Mouse (Mus musculus) forebrain, embryonic 14.5 days (tissue): ENCODE results near the gene Kcnj16. TPM values are rescaled to one million over a fixed set of nuclear protein-coding genes. Genes with fewer than 3 reads are reported as not detected.

Experiments used
- ATAC-seq: fragments of 200-750 bp; cut with Nextera tagmentation; 2 replicates; pipeline ENCODE4 v1.8.0; 2017; ENCODE audit warnings: mild to moderate bottlenecking, moderate library complexity
- DNase-seq: peaks from one replicate; pipeline ENCODE4 v3.0.0-alpha.2; 2015; ENCODE audit warnings: low spot score
- H3K27ac ChIP-seq: fragments of 300-500 bp; sonication (generic); 2 replicates; pipeline ENCODE4 v1.5.1; 2014; ENCODE audit warnings: low read depth, mild to moderate bottlenecking, control low read depth, low read length, moderate library complexity
- H3K27me3 ChIP-seq: fragments of 300-500 bp; sonication (generic); replicated peaks from 2 replicates; pipeline ENCODE4 v1.6.1; 2014; ENCODE audit warnings: low read length, control low read depth, mixed read lengths; ENCODE audit not compliant: control insufficient read depth, insufficient read depth
- H3K36me3 ChIP-seq: fragments of 300-500 bp; sonication (generic); 2 replicates; pipeline ENCODE4 v1.6.1; 2014; ENCODE audit warnings: low read length, control low read depth; ENCODE audit not compliant: control insufficient read depth, insufficient read depth
- H3K4me1 ChIP-seq: fragments of 300-500 bp; sonication (generic); 2 replicates; pipeline ENCODE4 v1.6.1; 2014; ENCODE audit warnings: antibody characterized with exemption, low read length, control low read depth; ENCODE audit not compliant: control insufficient read depth, insufficient read depth
- H3K4me2 ChIP-seq: fragments of 300-500 bp; sonication (generic); 2 replicates; pipeline ENCODE4 v1.6.1; 2014; ENCODE audit warnings: mild to moderate bottlenecking, control low read depth, low read length
- H3K4me3 ChIP-seq: fragments of 300-500 bp; sonication (generic); 2 replicates; pipeline ENCODE4 v1.5.1; 2014; ENCODE audit warnings: low read depth, low read length, control low read depth
- H3K9ac ChIP-seq: fragments of 300-500 bp; sonication (generic); 2 replicates; pipeline ENCODE4 v1.6.1; 2014; ENCODE audit warnings: mild to moderate bottlenecking, low read length, control low read depth, moderate library complexity
- H3K9me3 ChIP-seq: fragments of 300-500 bp; sonication (generic); replicated peaks from 2 replicates; pipeline ENCODE4 v1.6.1; 2016; ENCODE audit warnings: low read length, control low read depth, mixed read lengths; ENCODE audit not compliant: control insufficient read depth
- WGBS: fragments of 180-500 bp; shearing (Covaris S2); extraction: QIAGEN DNeasy Blood & Tissue Kit; methylation state at CpG from one replicate; pipeline ENCODE4 v1.1.7; 2014; 5-methylcytosine and 5-hydroxymethylcytosine counted together
- polyA plus RNA-seq: library from polyadenylated mRNA; unstranded; fragments of >200 nt; fragmentation: Nextera tagmentation; extraction: Ambion mirVana; gene quantifications from 2 replicates; pipeline ENCODE4 v1.2.1, GENCODE M21; 2014

The Kcnj16 gene
- polyA plus RNA-seq, 1 experiment from 2014 or later = not detected

GRCm38 (mm10) chr11:111042175-111042574 lies 74.3 kb downstream of the Kcnj16 start:
- H3K36me3 ChIP-seq = no peaks in the 10 kb centered on the region
- 49% methylated on average over 5 of the region's 5 CpGs for WGBS
- H3K4me1 ChIP-seq = no peaks in the 10 kb centered on the region
- no peak overlapping the region for H3K4me2 ChIP-seq
- H3K27ac ChIP-seq = no peak overlapping the region
- ATAC-seq (no peak), DNase-seq (peak; percentile 53)
- no peak overlapping the region for H3K4me3 ChIP-seq
- no peaks in the 10 kb centered on the region for H3K27me3 ChIP-seq
- H3K9me3 ChIP-seq = no peaks in the 10 kb centered on the region
- H3K9ac ChIP-seq = no peak overlapping the region

GRCm38 (mm10) chr11:111043298-111043697 lies 75.5 kb downstream of the Kcnj16 start:
- H3K36me3 ChIP-seq = no peaks in the 10 kb centered on the region
- WGBS = 81% methylated on average over 4 of the region's 4 CpGs

GRCm38 (mm10) chr11:111054252-111054651 lies 86.4 kb downstream of the Kcnj16 start:
- Histone ChIP-seq H3K9ac (no peak overlapping the region), H3K27ac (no peak overlapping the region), H3K36me3 (no peaks in the 10 kb centered on the region), H3K4me1 (no peaks in the 10 kb centered on the region), H3K4me3 (no peak overlapping the region), H3K27me3 (no peaks in the 10 kb centered on the region), H3K4me2 (no peak overlapping the region), H3K9me3 (no peaks in the 10 kb centered on the region)
- 89% methylated on average over 3 of the region's 3 CpGs for WGBS
- ATAC-seq = no peak
- no peak for DNase-seq

More at GRCm38 (mm10) chr11:111043298-111043697, 75.5 kb downstream of the Kcnj16 start:
- no peak overlapping the region for H3K9ac ChIP-seq
- no peaks in the 10 kb centered on the region for H3K4me1 ChIP-seq
- H3K27me3 ChIP-seq = no peaks in the 10 kb centered on the region
- DNase-seq = no peak
- H3K4me3 ChIP-seq = no peak overlapping the region
- no peak for ATAC-seq
- no peak overlapping the region for H3K4me2 ChIP-seq
- no peak overlapping the region for H3K27ac ChIP-seq
- H3K9me3 ChIP-seq = no peaks in the 10 kb centered on the region

GRCm38 (mm10) chr11:111054854-111055822 lies 87.3 kb downstream of the Kcnj16 start:
- no peak overlapping the region for H3K9ac ChIP-seq
- WGBS = 93% methylated on average over 8 of the region's 8 CpGs

GRCm38 (mm10) chr11:111056030-111056429 lies 88.2 kb downstream of the Kcnj16 start:
- 57% methylated on average over 13 of the region's 13 CpGs for WGBS

More at GRCm38 (mm10) chr11:111054854-111055822, 87.3 kb downstream of the Kcnj16 start:
- H3K4me2 ChIP-seq = no peak overlapping the region
- DNase-seq (no peak), ATAC-seq (no peak)
- H3K4me1 ChIP-seq = no peaks in the 10 kb centered on the region
- H3K27me3 ChIP-seq = no peaks in the 10 kb centered on the region
- H3K9me3 ChIP-seq = no peaks in the 10 kb centered on the region
- no peaks in the 10 kb centered on the region for H3K36me3 ChIP-seq
- H3K4me3 ChIP-seq = no peak overlapping the region
- no peak overlapping the region for H3K27ac ChIP-seq

GRCm38 (mm10) chr11:111057435-111057834 lies 89.6 kb downstream of the Kcnj16 start:
- H3K27me3 ChIP-seq = no peaks in the 10 kb centered on the region
- WGBS = 96% methylated on average over 4 of the region's 4 CpGs
- no peak for ATAC-seq
- no peak overlapping the region for H3K9ac ChIP-seq
- H3K4me1 ChIP-seq = no peaks in the 10 kb centered on the region
- H3K9me3 ChIP-seq = no peaks in the 10 kb centered on the region
- no peak overlapping the region for H3K27ac ChIP-seq
- no peak overlapping the region for H3K4me2 ChIP-seq
- H3K4me3 ChIP-seq = no peak overlapping the region
- DNase-seq = no peak
- H3K36me3 ChIP-seq = no peaks in the 10 kb centered on the region

More at GRCm38 (mm10) chr11:111056030-111056429, 88.2 kb downstream of the Kcnj16 start:
- Histone ChIP-seq H3K4me3 (no peak overlapping the region), H3K27ac (no peak overlapping the region), H3K9me3 (no peaks in the 10 kb centered on the region), H3K4me2 (no peak overlapping the region), H3K4me1 (no peaks in the 10 kb centered on the region), H3K9ac (no peak overlapping the region), H3K27me3 (no peaks in the 10 kb centered on the region), H3K36me3 (no peaks in the 10 kb centered on the region)
- ATAC-seq (no peak), DNase-seq (peak; percentile 48)

GRCm38 (mm10) chr11:111059440-111059839 lies 91.6 kb downstream of the Kcnj16 start:
- no peak for ATAC-seq
- Histone ChIP-seq H3K4me1 (no peaks in the 10 kb centered on the region), H3K4me2 (no peak overlapping the region), H3K36me3 (no peaks in the 10 kb centered on the region), H3K9me3 (no peaks in the 10 kb centered on the region), H3K27ac (no peak overlapping the region), H3K9ac (no peak overlapping the region), H3K27me3 (no peaks in the 10 kb centered on the region), H3K4me3 (no peak overlapping the region)
- DNase-seq = no peak

GRCm38 (mm10) chr11:111060216-111060615 lies 92.4 kb downstream of the Kcnj16 start:
- no peak overlapping the region for H3K4me2 ChIP-seq
- ATAC-seq = no peak
- H3K36me3 ChIP-seq = no peaks in the 10 kb centered on the region
- H3K4me3 ChIP-seq = no peak overlapping the region
- 27% methylated on average over 5 of the region's 5 CpGs for WGBS
- no peak overlapping the region for H3K9ac ChIP-seq
- H3K27me3 ChIP-seq = no peaks in the 10 kb centered on the region
- H3K9me3 ChIP-seq = no peaks in the 10 kb centered on the region
- no peak overlapping the region for H3K27ac ChIP-seq
- no peaks in the 10 kb centered on the region for H3K4me1 ChIP-seq
- no peak for DNase-seq
